Mouse (Mus musculus) spleen, postnatal 36 days (tissue): ENCODE measurements around the gene Gatb.

Experiments used
- DNase-seq, 2 experiments: peaks; one replicate each; pipeline ENCODE4 v3.0.0; 2022; ENCODE audit warnings: low spot score in 2 of 2, mixed read lengths in 1 of 2

Gatb gene

GRCm38 (mm10) chr3:85659681-85660080 is 85.8 kb downstream of the Gatb start:
- DNase-seq: no peak

- DNase-seq: no peak
These were observed 88.3 kb downstream of the Gatb start for GRCm38 (mm10) chr3:85661926-85662813.

DNA sequence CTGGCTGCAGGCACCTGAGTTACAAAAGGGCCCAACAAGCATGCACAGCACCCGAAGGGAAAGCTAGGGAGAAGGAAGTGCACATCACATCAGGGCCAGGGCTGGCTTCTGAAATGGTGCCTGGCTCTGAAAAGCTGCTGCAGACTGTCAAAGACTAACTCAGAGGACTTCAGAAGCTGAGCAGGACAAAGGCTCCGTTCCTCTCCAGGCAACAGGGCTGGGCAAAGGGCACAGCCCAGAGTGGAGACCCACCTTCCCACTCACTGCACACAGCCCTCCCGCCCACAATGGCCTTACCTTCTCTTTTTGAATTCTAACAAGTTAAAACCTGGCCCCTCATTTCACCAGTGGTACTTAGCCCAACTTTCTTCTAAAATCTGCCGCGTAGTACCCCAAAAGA is 89.9 kb downstream of the Gatb start:
- no peak for DNase-seq

GRCm38 (mm10) chr3:85664591-85665171 is 90.8 kb downstream of the Gatb start:
- no peak for DNase-seq

DNA sequence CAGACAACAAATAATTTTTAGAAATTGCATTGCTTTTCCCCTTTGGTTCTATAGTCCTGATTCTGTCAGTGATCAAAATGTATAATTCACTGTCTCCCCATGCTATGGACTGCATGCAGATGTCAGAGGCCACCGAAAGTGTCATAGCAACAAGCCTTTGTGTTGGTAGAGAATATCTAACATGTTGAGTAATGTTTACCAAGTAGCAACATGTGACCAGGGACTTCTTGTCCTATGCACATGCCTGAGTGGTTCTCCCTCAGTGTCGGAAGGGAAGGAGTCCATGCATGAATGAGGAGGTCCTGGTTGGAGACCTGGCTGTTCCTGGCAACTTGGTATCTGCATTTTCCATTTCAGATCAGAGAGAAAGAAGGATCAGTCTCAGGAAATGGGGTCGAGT is 92.2 kb downstream of the Gatb start:
- no peak for DNase-seq

DNA sequence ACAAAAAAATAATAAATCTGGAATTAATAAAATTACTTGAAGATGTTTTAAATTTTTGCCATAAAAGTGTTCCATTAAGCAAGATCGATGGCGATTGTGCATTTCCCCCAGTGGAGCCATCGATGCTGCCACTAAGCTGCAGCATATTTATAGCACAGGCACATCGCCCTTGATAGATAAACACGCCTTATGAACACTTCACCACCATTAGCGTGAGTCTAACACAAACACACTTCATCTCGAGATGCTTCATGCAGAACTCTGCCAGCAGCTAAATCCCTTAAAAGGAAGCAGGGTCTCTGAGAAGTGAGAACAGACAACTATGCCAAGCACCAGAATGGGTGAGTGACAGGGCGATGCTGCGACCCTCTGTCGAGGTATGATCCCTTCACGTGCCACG is 92.8 kb downstream of the Gatb start:
- no peak for DNase-seq

DNA sequence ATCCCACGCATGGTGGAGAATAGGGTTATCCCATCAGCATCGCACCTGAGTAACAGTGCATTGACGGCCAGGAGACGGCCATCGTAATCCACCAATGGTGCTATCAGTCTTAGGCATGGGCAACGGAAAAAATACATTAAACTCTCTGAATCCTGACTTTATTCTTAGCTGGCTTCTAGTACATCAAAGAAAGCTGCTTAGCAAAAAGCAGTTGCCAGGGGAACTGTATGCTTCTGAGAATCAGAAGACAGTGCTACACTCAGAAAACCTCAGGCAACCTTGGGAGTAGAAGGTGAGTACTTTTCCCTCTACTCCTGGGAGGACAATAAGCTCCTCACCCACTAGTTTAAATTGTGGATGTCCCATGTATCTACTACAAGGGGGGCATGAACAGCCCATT is 93.8 kb downstream of the Gatb start:
- no peak for DNase-seq

DNA sequence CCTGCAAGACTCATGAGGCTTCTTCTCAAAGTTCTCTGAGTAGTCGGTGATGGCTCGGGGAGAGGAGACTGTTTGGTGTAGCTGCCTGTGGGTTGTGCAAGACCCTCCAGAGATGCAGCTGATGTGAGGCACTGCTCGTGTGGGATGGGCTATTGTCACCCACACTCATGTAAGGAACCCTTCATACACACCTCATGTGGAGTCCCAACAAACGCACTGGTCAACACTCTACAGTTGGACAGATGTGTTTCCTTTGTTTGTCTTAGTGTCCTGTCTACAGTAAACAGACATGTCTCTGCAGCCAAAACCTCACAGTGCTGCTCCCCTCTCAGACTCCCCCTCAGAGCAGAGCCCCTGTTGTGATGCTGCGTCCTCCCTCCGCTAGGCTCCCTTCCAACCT is 95.9 kb downstream of the Gatb start:
- DNase-seq: no peak

DNA sequence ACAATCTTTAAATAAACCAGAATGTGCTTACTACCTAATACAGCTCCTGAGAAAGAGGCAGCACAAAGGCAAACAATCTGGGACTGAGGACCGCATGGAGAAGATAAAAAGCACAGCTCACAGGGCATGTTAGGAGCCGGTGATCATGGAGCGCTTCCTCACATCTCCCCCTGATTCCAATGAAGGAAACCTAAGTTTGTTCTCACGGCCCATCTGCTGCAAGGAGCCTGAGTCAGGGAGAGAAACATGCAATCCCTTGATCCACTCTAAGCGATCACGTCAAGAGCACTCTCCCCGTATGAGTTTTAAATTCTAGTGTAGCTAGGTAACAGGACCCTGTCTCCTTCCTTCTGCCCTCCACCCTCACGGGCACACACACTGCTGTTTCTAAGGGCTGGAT is 103.2 kb downstream of the Gatb start:
- no peak for DNase-seq

GRCm38 (mm10) chr3:85677952-85678351 is 104.0 kb downstream of the Gatb start:
- no peak for DNase-seq

- no peak for DNase-seq
These were observed 105.5 kb downstream of the Gatb start for GRCm38 (mm10) chr3:85679312-85679933.

GRCm38 (mm10) chr3:85679960-85680359 is 106.0 kb downstream of the Gatb start:
- DNase-seq: no peak

DNA sequence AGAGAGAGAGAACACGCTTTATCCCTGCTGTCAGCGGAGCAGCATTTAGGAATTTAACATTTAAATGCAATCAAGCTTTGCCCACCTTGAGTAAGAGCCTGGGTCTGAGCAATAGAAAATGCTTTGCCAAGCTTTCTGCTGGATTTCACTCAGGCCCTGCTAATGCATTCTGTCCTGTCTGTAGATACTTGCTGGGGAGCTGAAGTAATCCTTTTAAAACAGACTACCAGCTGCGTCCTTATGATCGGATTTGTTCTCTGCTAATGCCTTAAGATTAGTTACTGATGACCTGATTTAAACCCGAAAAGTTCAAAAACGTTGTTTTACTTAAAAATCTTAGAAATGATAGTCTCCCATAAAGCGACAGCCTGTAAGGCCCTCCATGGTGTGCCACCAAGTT is 107.2 kb downstream of the Gatb start:
- no peak for DNase-seq

DNA sequence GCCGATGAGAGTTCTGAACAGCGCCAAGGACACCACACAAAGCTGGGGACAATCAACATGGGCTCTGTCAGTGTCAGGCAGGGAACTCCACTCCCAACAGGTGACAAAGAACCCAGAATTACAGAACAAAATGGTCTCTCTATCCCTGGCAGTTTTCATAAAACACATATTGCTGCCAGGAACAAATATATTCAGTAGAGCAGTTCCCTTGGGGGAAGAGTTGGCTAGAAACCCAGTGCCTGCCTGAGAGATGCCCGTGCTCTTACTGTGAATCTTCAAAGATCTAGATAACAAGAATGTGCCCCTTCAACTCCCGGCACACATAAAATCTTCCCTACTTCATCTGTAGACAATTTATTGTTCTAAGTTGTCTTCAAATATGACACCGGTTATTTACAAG is 109.7 kb downstream of the Gatb start:
- no peak for DNase-seq

- DNase-seq: no peak
These were observed 111.4 kb downstream of the Gatb start for GRCm38 (mm10) chr3:85685271-85685670.

- no peak for DNase-seq
These were observed 114.4 kb downstream of the Gatb start for GRCm38 (mm10) chr3:85688341-85688740.

GRCm38 (mm10) chr3:85691134-85691533 is 117.2 kb downstream of the Gatb start:
- no peak for DNase-seq

DNA sequence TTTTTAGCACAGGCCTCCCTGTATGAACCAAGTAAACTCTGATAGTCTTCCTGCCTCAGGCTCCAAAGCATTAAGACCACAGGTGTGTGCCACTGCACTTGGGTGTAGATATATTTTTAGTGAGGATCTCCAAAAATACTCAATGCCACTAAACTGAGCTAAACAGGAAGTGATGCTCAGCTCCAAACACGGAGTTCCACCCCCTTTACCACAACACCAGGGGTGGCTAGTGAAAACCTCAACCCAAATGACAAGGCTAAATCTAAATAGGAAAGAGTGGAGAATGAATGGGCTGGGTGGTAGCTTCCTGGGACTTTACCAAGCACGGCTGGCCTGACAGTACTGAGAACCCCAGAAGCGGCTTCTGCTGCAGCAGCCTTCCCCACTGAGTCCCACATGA is 119.1 kb downstream of the Gatb start:
- no peak for DNase-seq

GRCm38 (mm10) chr3:85695056-85695455 is 121.1 kb downstream of the Gatb start:
- DNase-seq: no peak

DNA sequence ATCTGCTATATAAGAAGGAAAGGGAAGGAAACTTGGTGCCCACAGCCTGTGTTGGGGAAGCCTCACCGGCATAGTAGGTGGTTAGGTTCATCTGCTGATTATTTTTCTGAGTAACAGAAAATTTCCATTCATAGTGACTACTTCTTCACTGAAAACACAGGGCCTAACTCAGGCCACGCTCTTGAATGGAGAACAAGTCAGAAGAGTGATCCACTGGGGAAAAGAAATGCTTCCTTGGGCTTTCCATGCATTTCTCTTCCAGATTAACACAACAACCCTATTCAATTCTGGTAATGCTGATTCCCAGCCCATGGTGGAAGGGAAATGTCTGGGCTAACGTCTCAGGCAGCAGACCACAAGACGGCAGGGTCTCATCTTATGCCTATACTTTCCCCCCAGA is 124.6 kb downstream of the Gatb start:
- no peak for DNase-seq

DNA sequence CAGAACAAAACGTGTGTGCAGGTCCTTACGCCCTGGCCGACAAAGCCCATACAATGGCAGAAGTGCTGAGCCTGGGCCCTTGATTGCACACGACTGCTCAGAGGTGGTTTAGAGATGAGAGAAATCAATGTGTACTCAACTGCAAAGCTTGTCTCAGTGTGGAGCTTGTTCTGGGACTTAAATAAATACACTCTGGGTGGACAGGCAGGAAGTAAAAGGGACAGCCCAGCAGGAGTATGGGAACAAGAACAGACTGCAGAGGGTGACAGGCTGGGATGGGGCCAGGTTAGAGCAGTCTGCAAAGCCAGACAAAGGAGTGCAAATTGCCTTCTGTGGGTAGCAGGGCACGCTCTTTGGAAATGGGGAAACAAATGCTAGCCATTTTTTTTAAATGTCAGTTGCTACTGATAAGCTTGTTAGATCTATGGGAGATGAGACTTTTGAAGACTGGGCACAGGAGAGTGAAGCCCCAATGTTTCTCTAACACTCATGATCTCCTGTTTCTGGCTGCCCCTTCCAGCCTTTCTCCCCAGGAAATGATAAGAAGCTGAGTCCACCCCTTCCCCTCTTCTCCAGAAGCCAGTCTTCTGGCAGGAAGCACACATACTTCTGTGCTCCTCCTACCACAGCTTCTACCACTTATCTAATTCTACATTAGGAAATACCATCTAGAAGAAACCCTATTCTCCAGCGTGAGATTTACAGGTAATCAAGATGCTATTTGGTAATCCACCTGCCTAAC is 129.4 kb downstream of the Gatb start:
- no peak for DNase-seq
